Mouse (Mus musculus) v-Abl transformed pro-B cells (cell line): ENCODE data around the gene Carns1.

Experiments
- in situ Hi-C, 2 experiments: fragments of 400-800 bp; cut with MboI; formaldehyde crosslinking; loops; one replicate each; pipeline ENCODE4 v1.15.1; 2025; ENCODE audit not compliant: unreplicated experiment in 2 of 2

Gene Carns1

GRCm38 (mm10) chr19:4115816-4116215 lies 59.5 kb downstream of the Carns1 start:
- in situ Hi-C loops = no loop called here

- in situ Hi-C loops = no loop called here
These were observed 60.1 kb downstream of the Carns1 start for GRCm38 (mm10) chr19:4115144-4115543.

- in situ Hi-C loops = no loop called here
These were observed 60.7 kb downstream of the Carns1 start for GRCm38 (mm10) chr19:4114551-4114950.
